Mouse (Mus musculus) stomach, embryonic 15.5 days (tissue): ENCODE data around the gene Yars2. TPM values are rescaled to one million over a fixed set of nuclear protein-coding genes. Genes with fewer than 3 reads are reported as not detected.
"Not testable (repeated sequence)": the region's sequence is repeated elsewhere in the genome, so short reads cannot be mapped to it uniquely, and the experiment has no call there.

Experiments used
- ATAC-seq: fragments of 200-750 bp; cut with Nextera tagmentation; 2 replicates; pipeline ENCODE4 v1.8.0; 2017; ENCODE audit warnings: low read depth, moderate number of reproducible peaks, moderate TSS enrichment; ENCODE audit not compliant: insufficient read depth, low FRiP score
- H3K27ac ChIP-seq: fragments of 300-500 bp; sonication (generic); 2 replicates; pipeline ENCODE4 v1.5.1; 2015; ENCODE audit warnings: mild to moderate bottlenecking, inconsistent platforms
- H3K27me3 ChIP-seq: fragments of 300-500 bp; sonication (generic); replicated peaks from 2 replicates; pipeline ENCODE4 v1.6.1; 2015; ENCODE audit warnings: inconsistent platforms
- H3K36me3 ChIP-seq: fragments of 300-500 bp; sonication (generic); 2 replicates; pipeline ENCODE4 v1.6.1; 2015; ENCODE audit warnings: inconsistent platforms
- H3K4me1 ChIP-seq: fragments of 300-500 bp; sonication (generic); 2 replicates; pipeline ENCODE4 v1.6.1; 2015; ENCODE audit warnings: inconsistent platforms
- H3K4me2 ChIP-seq: fragments of 300-500 bp; sonication (generic); 2 replicates; pipeline ENCODE4 v1.6.1; 2015; ENCODE audit warnings: mild to moderate bottlenecking, inconsistent platforms
- H3K4me3 ChIP-seq: fragments of 300-500 bp; sonication (generic); replicated peaks from 2 replicates; pipeline ENCODE4 v1.5.1; 2015; ENCODE audit warnings: inconsistent platforms
- H3K9ac ChIP-seq: fragments of 300-500 bp; sonication (generic); 2 replicates; pipeline ENCODE4 v1.6.1; 2015; ENCODE audit warnings: inconsistent platforms
- H3K9me3 ChIP-seq: fragments of 300-500 bp; sonication (generic); 2 replicates; pipeline ENCODE4 v1.6.1; 2016; ENCODE audit warnings: inconsistent platforms
- WGBS: fragments of 180-500 bp; shearing (Covaris S2); methylation state at CpG from one replicate; pipeline ENCODE4 v1.1.7; 2015; 5-methylcytosine and 5-hydroxymethylcytosine counted together
- polyA plus RNA-seq: library from polyadenylated mRNA; unstranded; fragments of >200 nt; fragmentation: Nextera tagmentation; extraction: Ambion mirVana; gene quantifications from 2 replicates; pipeline ENCODE4 v1.2.1, GENCODE M21; 2015

Gene Yars2
- polyA plus RNA-seq, 1 experiment from 2014 or later: 42.0 TPM

- Histone ChIP-seq H3K27ac (no peak overlapping the region), H3K4me3 (no peak overlapping the region), H3K4me1 (no peaks in the 10 kb centered on the region), H3K4me2 (no peak overlapping the region), H3K36me3 (peaks cover 14% of the 10 kb centered on the region; the same call in 1 of the 2 replicates), H3K9ac (no peak overlapping the region), H3K27me3 (no peaks in the 10 kb centered on the region), H3K9me3 (no peaks in the 10 kb centered on the region)
- WGBS: 79% methylated on average over 5 of the region's 5 CpGs
- 0 out of 2 replicates have a peak, but pooled peaks have one; percentile 43 for ATAC-seq
These were observed 8.6 kb downstream of the Yars2 start for GRCm38 (mm10) chr16:16311319-16311718.

- H3K4me1 ChIP-seq: no peaks in the 10 kb centered on the region
- H3K27ac ChIP-seq: no peak overlapping the region
- H3K36me3 ChIP-seq: peaks cover 19% of the 10 kb centered on the region
- no peak for ATAC-seq
- H3K4me3 ChIP-seq: no peak overlapping the region
- WGBS: 80% methylated on average over 5 of the region's 5 CpGs
- no peaks in the 10 kb centered on the region for H3K27me3 ChIP-seq
- no peak overlapping the region for H3K4me2 ChIP-seq
- H3K9me3 ChIP-seq: no peaks in the 10 kb centered on the region
- no peak overlapping the region for H3K9ac ChIP-seq
These were observed 23.1 kb downstream of the Yars2 start for GRCm38 (mm10) chr16:16325775-16326336.

GRCm38 (mm10) chr16:16346420-16346819 is 43.7 kb downstream of the Yars2 start:
- no peak overlapping the region for H3K27ac ChIP-seq
- no peak overlapping the region for H3K9ac ChIP-seq
- no peak overlapping the region for H3K4me3 ChIP-seq
- H3K36me3 ChIP-seq: no peaks in the 10 kb centered on the region
- H3K4me2 ChIP-seq: no peak overlapping the region
- H3K27me3 ChIP-seq: no peaks in the 10 kb centered on the region
- no peak for ATAC-seq
- H3K4me1 ChIP-seq: no peaks in the 10 kb centered on the region
- 83% methylated on average over 5 of the region's 5 CpGs for WGBS
- H3K9me3 ChIP-seq: no peaks in the 10 kb centered on the region

- 7% methylated on average over 6 of the region's 6 CpGs for WGBS
- peak overlapping the region; percentile 69 for H3K4me2 ChIP-seq
- H3K9me3 ChIP-seq: no peaks in the 10 kb centered on the region
- H3K4me1 ChIP-seq: no peaks in the 10 kb centered on the region
- no peak for ATAC-seq
- no peaks in the 10 kb centered on the region for H3K27me3 ChIP-seq
- peak overlapping the region; percentile 83 for H3K9ac ChIP-seq
- H3K27ac ChIP-seq: no peak overlapping the region
- peak overlapping the region; percentile 95 for H3K4me3 ChIP-seq
- no peaks in the 10 kb centered on the region for H3K36me3 ChIP-seq
These were observed 55.1 kb downstream of the Yars2 start for GRCm38 (mm10) chr16:16357908-16358307.

GRCm38 (mm10) chr16:16358481-16359100 is 55.8 kb downstream of the Yars2 start, which contains the start of gene Dnm1l:
Dnm1l (minus strand) TSS chr16:16358959.
- H3K27me3 ChIP-seq: no peaks in the 10 kb centered on the region
- H3K4me3 ChIP-seq: peak within 1 kb of the TSS; percentile 95
- H3K27ac ChIP-seq: peak within 1 kb of the TSS; percentile 89
- H3K9ac ChIP-seq: peak within 1 kb of the TSS; percentile 83
- under 1% methylated on average over 55 of the region's 55 CpGs for WGBS
- no peaks in the 10 kb centered on the region for H3K4me1 ChIP-seq
- H3K36me3 ChIP-seq: no peaks in the 10 kb centered on the region
- no peaks in the 10 kb centered on the region for H3K9me3 ChIP-seq
- ATAC-seq: peak; percentile 100
- peak within 1 kb of the TSS; percentile 69 for H3K4me2 ChIP-seq

GRCm38 (mm10) chr16:16359101-16359482 is 56.3 kb downstream of the Yars2 start:
- not testable (repeated sequence) for H3K36me3 ChIP-seq, H3K4me1 ChIP-seq, H3K27ac ChIP-seq, H3K9me3 ChIP-seq, H3K9ac ChIP-seq, ATAC-seq, H3K27me3 ChIP-seq
- Histone ChIP-seq H3K4me3 (peak overlapping the region; percentile 95), H3K4me2 (peak overlapping the region; percentile 69)
- WGBS: 54% methylated on average over 9 of the region's 9 CpGs

Other genes starting within 250 kb of the Yars2 start
- gene Pkp2, start 89.6 kb upstream of the Yars2 start, polyA plus RNA-seq: 15.5 and 19.0 TPM in 2 replicates
- gene Dnm1l, start 56.0 kb downstream of the Yars2 start, polyA plus RNA-seq: 58.3 and 59.7 TPM in 2 replicates